Mouse (Mus musculus) hindbrain, embryonic 16.5 days (tissue): ENCODE measurements at regions not wholly inside any gene's neighbourhood (a gene's known extent, or its start where the extent isn't known, plus 50 kb on each side); places are given as distances from the start of the nearest gene placed in this dataset.

ENCODE experiments used
- ATAC-seq: fragments of 200-750 bp; cut with Nextera tagmentation; 2 replicates; pipeline ENCODE4 v1.8.0; 2017; ENCODE audit warnings: moderate TSS enrichment, moderate library complexity
- H3K27ac ChIP-seq: fragments of 300-500 bp; sonication (generic); 2 replicates; pipeline ENCODE4 v1.5.1; 2014; ENCODE audit warnings: low read depth, mild to moderate bottlenecking, control low read depth, low read length, moderate library complexity
- H3K27me3 ChIP-seq: fragments of 300-500 bp; sonication (generic); replicated peaks from 2 replicates; pipeline ENCODE4 v1.6.1; 2014; ENCODE audit warnings: low read length; ENCODE audit not compliant: control insufficient read depth, insufficient read depth
- H3K36me3 ChIP-seq: fragments of 300-500 bp; sonication (generic); 2 replicates; pipeline ENCODE4 v1.6.1; 2014; ENCODE audit warnings: mild to moderate bottlenecking, low read length, moderate library complexity, mixed read lengths; ENCODE audit not compliant: control insufficient read depth, insufficient read depth
- H3K4me1 ChIP-seq: fragments of 300-500 bp; sonication (generic); 2 replicates; pipeline ENCODE4 v1.6.1; 2014; ENCODE audit warnings: low read depth, low read length; ENCODE audit not compliant: control insufficient read depth, insufficient read depth
- H3K4me2 ChIP-seq: fragments of 300-500 bp; sonication (generic); 2 replicates; pipeline ENCODE4 v1.6.1; 2014; ENCODE audit warnings: mild to moderate bottlenecking, low read length, control low read depth, moderate library complexity
- H3K4me3 ChIP-seq: fragments of 300-500 bp; sonication (generic); 2 replicates; pipeline ENCODE4 v1.5.1; 2014; ENCODE audit warnings: mild to moderate bottlenecking, low read length, control low read depth, moderate library complexity
- H3K9ac ChIP-seq: fragments of 300-500 bp; sonication (generic); 2 replicates; pipeline ENCODE4 v1.6.1; 2014; ENCODE audit warnings: low read depth, mild to moderate bottlenecking, control low read depth, low read length, moderate library complexity
- H3K9me3 ChIP-seq: fragments of 300-500 bp; sonication (generic); 2 replicates; pipeline ENCODE4 v1.6.1; 2014; ENCODE audit warnings: mild to moderate bottlenecking, low read length, moderate library complexity; ENCODE audit not compliant: control insufficient read depth
- WGBS: fragments of 180-500 bp; shearing (Covaris S2); extraction: QIAGEN DNeasy Blood & Tissue Kit; methylation state at CpG from one replicate; pipeline ENCODE4 v1.1.7; 2014; 5-methylcytosine and 5-hydroxymethylcytosine counted together

DNA sequence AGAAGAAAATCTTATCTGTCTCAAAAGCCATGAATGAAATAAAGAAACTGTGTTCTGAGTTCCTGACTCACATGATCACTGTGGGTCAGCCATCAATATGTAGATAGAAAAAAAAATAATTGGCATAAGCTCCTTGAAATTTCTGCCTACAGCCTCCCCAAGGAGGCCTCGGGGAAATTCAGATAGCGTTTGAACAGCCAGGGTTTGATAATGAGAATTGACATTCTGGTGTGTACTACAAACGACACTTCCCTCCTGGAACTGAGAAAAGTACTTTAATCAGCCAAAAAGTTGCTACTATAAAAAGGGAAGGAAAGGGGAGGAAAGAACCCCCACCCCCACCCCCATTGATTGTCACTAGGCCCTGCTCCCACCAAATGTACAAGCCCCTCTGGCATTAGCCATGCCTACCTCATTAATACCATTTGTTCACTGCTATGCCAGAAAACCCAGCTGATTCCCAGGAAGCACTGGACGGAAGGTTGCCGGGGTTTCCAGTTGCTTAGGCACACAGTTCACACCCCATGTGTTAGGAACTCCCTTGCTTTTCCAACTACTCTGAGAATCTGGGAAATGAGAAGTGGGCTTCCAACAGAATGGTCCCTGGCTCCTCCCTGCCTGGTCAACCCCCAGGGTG, 78.4 kb upstream of the Klf7 start:
- H3K27ac ChIP-seq = peak overlapping the region; percentile 18
- 9% methylated on average over 5 of the region's 5 CpGs for WGBS
- peak; percentile 76 for ATAC-seq

GRCm38 (mm10) chr1:64198781-64199180, 76.7 kb upstream of the Klf7 start:
- Histone ChIP-seq H3K9me3 (no peaks in the 10 kb centered on the region), H3K4me3 (no peak overlapping the region), H3K4me2 (no peak overlapping the region), H3K27me3 (no peaks in the 10 kb centered on the region), H3K27ac (no peak overlapping the region), H3K9ac (no peak overlapping the region), H3K36me3 (no peaks in the 10 kb centered on the region), H3K4me1 (peaks cover 12% of the 10 kb centered on the region)
- ATAC-seq = peak; percentile 50
- 73% methylated on average over 5 of the region's 5 CpGs for WGBS

More for the DNA sequence above, 78.4 kb upstream of the Klf7 start:
- H3K9me3 ChIP-seq = no peaks in the 10 kb centered on the region
- H3K9ac ChIP-seq = no peak overlapping the region
- H3K4me3 ChIP-seq = no peak overlapping the region
- H3K4me1 ChIP-seq = peaks cover 12% of the 10 kb centered on the region
- H3K4me2 ChIP-seq = no peak overlapping the region
- no peaks in the 10 kb centered on the region for H3K27me3 ChIP-seq
- no peaks in the 10 kb centered on the region for H3K36me3 ChIP-seq

DNA sequence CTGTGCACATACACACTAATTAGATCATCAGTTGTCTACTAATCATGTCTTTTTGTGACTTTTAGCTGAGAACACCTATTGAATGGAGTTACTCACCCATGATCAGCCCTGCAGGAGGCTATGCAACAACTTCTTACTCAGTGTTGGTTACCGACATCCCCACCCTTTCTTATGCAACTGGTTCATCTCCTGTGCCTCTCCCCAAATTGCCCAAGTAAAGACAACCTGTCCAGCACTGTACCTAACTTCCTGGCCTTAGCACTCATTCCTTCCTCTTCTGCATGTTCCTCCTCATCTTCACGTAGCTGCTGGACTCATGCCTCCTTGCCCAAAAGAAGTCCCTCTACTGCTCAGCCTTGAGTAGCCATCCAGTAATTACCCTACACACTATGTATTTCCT, 76.2 kb upstream of the Klf7 start:
- Histone ChIP-seq H3K4me3 (no peak overlapping the region), H3K27ac (no peak overlapping the region), H3K4me1 (peaks cover 13% of the 10 kb centered on the region), H3K9ac (no peak overlapping the region), H3K27me3 (no peaks in the 10 kb centered on the region), H3K9me3 (no peaks in the 10 kb centered on the region), H3K36me3 (no peaks in the 10 kb centered on the region), H3K4me2 (no peak overlapping the region)
- no peak for ATAC-seq
- 48% methylated on average over 2 of the region's 2 CpGs for WGBS

DNA sequence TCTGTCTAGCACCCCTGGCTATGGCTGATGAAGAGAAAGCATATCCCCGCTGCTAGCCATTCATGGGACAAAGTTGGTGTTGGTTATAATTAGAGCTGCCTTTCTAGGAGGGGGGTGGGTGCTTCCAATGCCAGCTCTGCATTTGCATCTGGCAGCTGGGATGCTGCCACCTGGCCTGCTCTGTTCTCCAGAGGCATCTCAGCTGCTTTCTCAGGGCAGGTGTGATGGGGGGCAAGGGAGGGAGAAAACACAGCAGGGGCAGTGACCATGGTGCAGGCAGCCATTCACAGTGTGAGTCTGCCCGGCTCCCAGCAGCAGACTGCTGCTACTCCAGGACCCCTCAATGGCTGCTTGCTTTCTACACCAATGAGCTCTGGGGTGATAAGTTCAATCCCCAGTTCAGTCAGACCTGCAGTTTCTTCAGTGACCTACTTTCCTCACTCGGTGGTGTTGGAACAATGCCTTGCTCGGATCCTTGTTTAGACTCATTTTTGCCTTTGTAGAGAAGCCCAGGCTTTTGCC, 73.9 kb upstream of the Klf7 start:
- WGBS = 16% methylated on average over 4 of the region's 4 CpGs
- Histone ChIP-seq H3K27me3 (no peaks in the 10 kb centered on the region), H3K36me3 (no peaks in the 10 kb centered on the region), H3K9me3 (no peaks in the 10 kb centered on the region), H3K9ac (no peak overlapping the region), H3K4me1 (peaks cover 22% of the 10 kb centered on the region), H3K4me2 (no peak overlapping the region), H3K27ac (no peak overlapping the region), H3K4me3 (no peak overlapping the region)
- peak; percentile 62 for ATAC-seq

- Histone ChIP-seq H3K27me3 (no peaks in the 10 kb centered on the region), H3K9me3 (no peaks in the 10 kb centered on the region), H3K4me1 (peaks cover 21% of the 10 kb centered on the region), H3K9ac (no peak overlapping the region), H3K4me3 (no peak overlapping the region), H3K36me3 (no peaks in the 10 kb centered on the region), H3K4me2 (no peak overlapping the region), H3K27ac (no peak overlapping the region)
- ATAC-seq = no peak
- WGBS = 75% methylated on average over 4 of the region's 4 CpGs
Observed at GRCm38 (mm10) chr1:64195294-64195693, 73.2 kb upstream of the Klf7 start.

DNA sequence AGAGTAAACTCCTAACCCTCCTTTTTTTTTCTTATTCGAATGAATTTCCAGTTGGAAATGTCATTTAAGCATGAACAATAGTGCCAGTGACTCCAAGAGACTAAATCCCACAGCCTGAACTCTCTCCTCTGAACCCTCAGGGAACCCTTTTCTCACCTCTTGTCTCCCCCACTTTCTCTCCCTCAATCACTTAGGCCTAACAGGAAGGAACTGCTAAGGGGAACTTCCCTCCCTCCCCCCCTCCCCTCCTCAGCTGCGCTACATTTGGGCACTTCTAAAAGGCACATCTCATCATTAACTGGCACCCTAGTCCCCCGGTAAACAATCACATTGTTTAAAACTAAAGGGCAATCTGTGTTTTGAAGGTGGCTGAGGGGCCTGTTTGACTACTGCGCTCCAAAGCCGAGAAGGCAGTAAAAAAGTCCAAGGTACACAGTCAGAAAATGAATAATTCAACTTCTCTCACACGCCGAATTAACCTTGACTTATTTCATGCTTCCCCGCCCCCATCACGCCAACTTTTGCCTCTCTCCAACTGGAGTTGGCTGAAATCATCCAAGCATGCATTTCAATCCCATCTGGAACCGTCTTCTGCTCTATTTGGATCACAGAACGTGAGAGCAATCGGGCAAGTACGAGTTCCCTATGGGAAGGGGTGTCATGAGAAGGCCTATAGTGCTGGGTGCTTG, 71.2 kb upstream of the Klf7 start:
- no peak overlapping the region for H3K9ac ChIP-seq
- H3K4me1 ChIP-seq = peaks cover 23% of the 10 kb centered on the region
- no peak overlapping the region for H3K27ac ChIP-seq
- no peaks in the 10 kb centered on the region for H3K9me3 ChIP-seq
- H3K4me3 ChIP-seq = no peak overlapping the region
- H3K27me3 ChIP-seq = no peaks in the 10 kb centered on the region
- no peaks in the 10 kb centered on the region for H3K36me3 ChIP-seq
- 27% methylated on average over 13 of the region's 13 CpGs for WGBS
- H3K4me2 ChIP-seq = no peak overlapping the region
- no peak for ATAC-seq

GRCm38 (mm10) chr1:64192736-64193135, 70.7 kb upstream of the Klf7 start:
- Histone ChIP-seq H3K4me1 (peaks cover 25% of the 10 kb centered on the region), H3K36me3 (no peaks in the 10 kb centered on the region), H3K27me3 (no peaks in the 10 kb centered on the region), H3K27ac (no peak overlapping the region), H3K9ac (no peak overlapping the region), H3K9me3 (no peaks in the 10 kb centered on the region), H3K4me2 (no peak overlapping the region), H3K4me3 (no peak overlapping the region)
- no peak for ATAC-seq
- WGBS = 80% methylated on average over 3 of the region's 3 CpGs

DNA sequence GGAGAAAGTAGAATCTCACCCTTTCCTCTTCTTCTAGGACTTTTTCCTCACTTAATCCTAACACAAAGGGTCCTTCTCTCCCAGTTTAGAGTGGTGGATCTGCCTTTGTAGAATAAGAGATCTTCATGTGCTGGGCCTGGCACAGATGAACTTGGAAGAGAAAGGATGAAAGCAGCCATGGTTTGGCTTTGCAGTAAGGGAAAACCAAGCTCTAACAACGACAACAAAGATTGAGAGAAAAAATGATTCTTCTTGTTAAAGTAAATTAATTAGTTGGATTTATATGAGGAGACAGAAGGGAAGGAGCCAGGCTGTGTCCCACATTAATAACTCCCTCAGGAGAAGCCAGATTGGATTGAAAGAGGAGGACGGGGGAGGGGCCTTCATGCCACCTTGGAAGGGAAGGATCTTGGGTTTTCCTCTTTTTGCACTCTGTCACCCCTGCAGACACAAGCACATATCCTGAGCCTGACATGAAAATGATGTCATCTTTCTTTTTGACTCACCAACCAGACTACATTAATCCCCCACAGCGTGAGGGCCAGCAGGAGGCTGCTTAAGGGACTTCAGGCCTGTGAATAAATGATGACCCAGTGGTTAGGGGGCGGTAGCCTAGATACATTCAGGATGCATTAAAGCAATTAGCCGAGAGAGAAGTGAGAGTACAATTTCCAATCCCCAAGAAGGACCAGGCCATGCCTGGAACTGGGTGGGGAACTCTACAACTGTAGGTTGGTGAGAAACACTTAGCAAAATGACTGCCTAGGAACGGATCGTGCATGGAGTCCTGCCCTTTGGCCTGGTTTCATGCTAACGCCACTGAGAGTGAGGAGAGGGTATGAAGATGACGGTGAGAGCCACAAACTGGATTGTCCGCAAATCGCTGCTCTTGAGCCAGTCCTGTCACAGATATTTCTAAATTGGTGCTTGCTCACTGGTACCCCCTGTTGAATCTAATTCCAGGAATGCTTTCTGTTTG, 69.4 kb upstream of the Klf7 start:
- ATAC-seq = 0 out of 2 replicates have a peak, but pooled peaks have one; percentile 11
- peaks cover 27% of the 10 kb centered on the region for H3K4me1 ChIP-seq

More for the DNA sequence above, 69.4 kb upstream of the Klf7 start:
- Histone ChIP-seq H3K4me2 (no peak overlapping the region), H3K9ac (no peak overlapping the region), H3K4me3 (no peak overlapping the region), H3K27me3 (no peaks in the 10 kb centered on the region), H3K36me3 (no peaks in the 10 kb centered on the region), H3K27ac (peak overlapping the region; percentile 60; the same call in 1 of the 2 replicates), H3K9me3 (no peaks in the 10 kb centered on the region)
- 47% methylated on average over 11 of the region's 11 CpGs for WGBS
